Mouse (Mus musculus) T-helper 1 cell (primary cell): ENCODE data around the gene Krtap16-3.

Experiments
- in situ Hi-C: fragments of 300-600 bp; cut with MboI, MseI; formaldehyde crosslinking; loops from one replicate; pipeline ENCODE4 v1.15.1; 2025; ENCODE audit warnings: high pct_unique_total_duplicates

Krtap16-3 gene

GRCm38 (mm10) chr16:88962773-88963172 is at the start of gene Krtap16-3:
Krtap16-3 (minus strand) TSS chr16:88962873.
- in situ Hi-C loops: no loop called here

GRCm38 (mm10) chr16:89010659-89011058 is 48.0 kb upstream of the Krtap16-3 start, which contains the start of gene Krtap22-2:
Krtap22-2 (minus strand) TSS chr16:89010759.
- in situ Hi-C loops: no loop called here

GRCm38 (mm10) chr16:88941106-88941505 is 21.6 kb downstream of the Krtap16-3 start:
- in situ Hi-C loops: no loop called here

GRCm38 (mm10) chr16:88938252-88938651 is 24.4 kb downstream of the Krtap16-3 start:
- in situ Hi-C loops: no loop called here

- in situ Hi-C loops: no loop called here
Measured at GRCm38 (mm10) chr16:88932165-88932564, 30.5 kb downstream of the Krtap16-3 start, which contains the start of gene Krtap19-9b. Krtap19-9b (minus strand) TSS chr16:88932265.
